Mouse (Mus musculus) megakaryocyte, embryonic 14.5 days (primary cell): ENCODE results near the gene Auts2. TPM values are rescaled to one million over a fixed set of nuclear protein-coding genes. Genes with fewer than 3 reads are reported as not detected.

ENCODE experiments used
- H3K27me3 ChIP-seq: replicated peaks from 2 replicates; pipeline ENCODE3; 2012; ENCODE audit warnings: inconsistent platforms
- H3K36me3 ChIP-seq: replicated peaks from 2 replicates; pipeline ENCODE3; 2012; ENCODE audit warnings: low read length, inconsistent platforms, mixed read lengths
- H3K4me1 ChIP-seq: 2 replicates; pipeline ENCODE4 v1.6.1; 2012; ENCODE audit warnings: inconsistent platforms
- H3K4me3 ChIP-seq: replicated peaks from 2 replicates; pipeline ENCODE3; 2012; ENCODE audit warnings: moderate library complexity, mild to moderate bottlenecking, inconsistent platforms
- H3K9me3 ChIP-seq: 2 replicates; pipeline ENCODE4 v1.6.1; 2012; ENCODE audit warnings: inconsistent platforms
- FLI1 ChIP-seq: IDR thresholded peaks from 2 replicates; pipeline ENCODE4 v1.6.1; 2012; ENCODE audit warnings: low read length, inconsistent platforms, mixed read lengths
- GATA1 ChIP-seq: IDR thresholded peaks from 3 replicates; pipeline ENCODE4 v1.6.1; 2012; ENCODE audit warnings: mixed read lengths, low read length, inconsistent platforms, borderline replicate concordance
- polyA plus RNA-seq: library from polyadenylated mRNA; stranded (reverse); fragments of >175 nt; gene quantifications from 2 replicates; pipeline ENCODE4 v1.2.3, GENCODE M21; 2012; ENCODE audit warnings: low replicate concordance; ENCODE audit not compliant: insufficient read depth

Gene Auts2
- polyA plus RNA-seq, 1 experiment: 4.0 TPM

DNA sequence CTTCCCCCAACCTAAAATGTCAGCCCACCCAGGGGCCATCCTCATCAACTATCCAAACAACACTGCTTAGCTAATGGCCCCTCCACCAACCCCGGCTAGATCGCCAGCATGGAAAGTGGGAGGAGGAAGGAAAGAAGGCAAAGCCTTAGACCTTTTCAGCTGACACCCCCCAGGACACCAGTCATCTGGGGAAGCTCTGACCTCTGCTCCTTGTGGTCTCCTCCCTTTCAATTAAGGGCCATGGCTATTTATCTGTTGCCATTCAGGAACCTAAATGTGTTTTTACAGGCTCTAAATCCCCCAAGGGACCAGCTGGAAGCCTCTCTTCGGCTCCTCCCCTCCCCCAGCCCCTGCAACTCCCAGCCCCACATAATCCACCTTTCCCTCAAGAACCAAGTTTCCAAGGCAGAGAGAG is 42.3 kb downstream of the Auts2 start:
- TF ChIP-seq FLI1 (no peak), GATA1 (no peak)
- no peaks in the 10 kb centered on the region for H3K4me1 ChIP-seq

DNA sequence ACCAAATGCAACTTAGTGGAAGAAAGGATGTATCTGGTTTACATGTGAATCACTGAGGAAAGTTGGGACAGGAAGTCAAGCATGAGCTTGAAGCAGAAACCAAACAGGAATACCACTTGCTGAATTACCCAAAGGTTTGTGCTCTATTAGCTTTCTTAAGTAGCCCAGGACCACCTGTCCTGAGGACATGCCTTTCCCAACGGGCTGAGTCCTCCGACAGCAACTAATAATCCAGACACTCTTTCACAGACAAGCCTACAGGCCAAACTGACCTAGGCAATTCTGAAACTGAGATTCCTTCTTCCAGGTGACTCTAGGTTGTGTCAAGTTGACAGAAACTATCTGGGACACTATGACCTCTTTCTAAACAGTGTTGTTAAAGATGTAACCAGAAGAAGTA is 44.2 kb downstream of the Auts2 start:
- no peaks in the 10 kb centered on the region for H3K4me1 ChIP-seq
- H3K27me3 ChIP-seq: no peaks in the 10 kb centered on the region
- H3K36me3 ChIP-seq: no peaks in the 10 kb centered on the region
- no peak overlapping the region for H3K4me3 ChIP-seq
- TF ChIP-seq FLI1 (no peak), GATA1 (no peak)
- H3K9me3 ChIP-seq: no peaks in the 10 kb centered on the region

More for the DNA sequence above, 42.3 kb downstream of the Auts2 start:
- H3K27me3 ChIP-seq: no peaks in the 10 kb centered on the region
- no peaks in the 10 kb centered on the region for H3K36me3 ChIP-seq
- no peaks in the 10 kb centered on the region for H3K9me3 ChIP-seq
- no peak overlapping the region for H3K4me3 ChIP-seq

- no peaks in the 10 kb centered on the region for H3K36me3 ChIP-seq
- H3K4me3 ChIP-seq: no peak overlapping the region
- no peaks in the 10 kb centered on the region for H3K27me3 ChIP-seq
- H3K9me3 ChIP-seq: no peaks in the 10 kb centered on the region
- no peaks in the 10 kb centered on the region for H3K4me1 ChIP-seq
- TF ChIP-seq GATA1 (no peak), FLI1 (no peak)
Measured at GRCm38 (mm10) chr5:132498045-132498444, 45.1 kb downstream of the Auts2 start.

- Histone ChIP-seq H3K4me3 (no peak overlapping the region), H3K36me3 (no peaks in the 10 kb centered on the region), H3K4me1 (no peaks in the 10 kb centered on the region), H3K9me3 (0 out of 2 replicates have a peak, but pooled peaks cover 3% of the 10 kb centered on the region), H3K27me3 (no peaks in the 10 kb centered on the region)
- TF ChIP-seq GATA1 (no peak), FLI1 (no peak)
Measured at GRCm38 (mm10) chr5:132492793-132493192, 50.4 kb downstream of the Auts2 start.

DNA sequence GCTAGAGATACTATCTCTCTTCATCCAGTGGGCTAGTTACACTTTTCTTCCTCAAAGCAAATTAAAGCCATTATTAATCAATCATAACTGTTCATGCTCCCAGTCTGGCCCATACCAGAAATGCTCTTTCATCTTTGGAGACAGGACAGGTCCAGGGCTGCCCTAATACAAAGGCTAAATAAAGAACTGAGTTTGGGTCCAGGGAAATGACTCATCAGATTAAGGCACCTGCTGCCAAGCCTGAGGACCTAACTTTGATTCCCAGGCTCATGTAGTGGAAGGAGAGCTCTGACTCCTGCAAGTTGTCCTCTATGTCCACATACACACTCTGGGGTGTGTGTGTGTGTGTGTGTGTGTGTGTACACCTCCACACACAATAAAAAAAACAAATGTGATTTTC is 51.1 kb downstream of the Auts2 start:
- Histone ChIP-seq H3K9me3 (0 out of 2 replicates have a peak, but pooled peaks cover 3% of the 10 kb centered on the region), H3K36me3 (no peaks in the 10 kb centered on the region), H3K4me3 (no peak overlapping the region), H3K4me1 (no peaks in the 10 kb centered on the region), H3K27me3 (no peaks in the 10 kb centered on the region)
- TF ChIP-seq GATA1: no peak
- no peak for TF ChIP-seq FLI1

GRCm38 (mm10) chr5:132491508-132491907 is 51.6 kb downstream of the Auts2 start:
- Histone ChIP-seq H3K4me3 (no peak overlapping the region), H3K4me1 (no peaks in the 10 kb centered on the region), H3K27me3 (no peaks in the 10 kb centered on the region), H3K36me3 (no peaks in the 10 kb centered on the region), H3K9me3 (0 out of 2 replicates have a peak, but pooled peaks cover 3% of the 10 kb centered on the region)
- TF ChIP-seq GATA1 (no peak), FLI1 (no peak)

- Histone ChIP-seq H3K36me3 (no peaks in the 10 kb centered on the region), H3K27me3 (no peaks in the 10 kb centered on the region), H3K4me1 (no peaks in the 10 kb centered on the region), H3K4me3 (no peak overlapping the region), H3K9me3 (0 out of 2 replicates have a peak, but pooled peaks cover 3% of the 10 kb centered on the region)
- TF ChIP-seq GATA1: no peak
- no peak for TF ChIP-seq FLI1
Measured at GRCm38 (mm10) chr5:132490326-132490725, 52.8 kb downstream of the Auts2 start.

GRCm38 (mm10) chr5:132489736-132490313 is 53.3 kb downstream of the Auts2 start:
- Histone ChIP-seq H3K4me1 (no peaks in the 10 kb centered on the region), H3K27me3 (no peaks in the 10 kb centered on the region), H3K36me3 (no peaks in the 10 kb centered on the region), H3K9me3 (0 out of 2 replicates have a peak, but pooled peaks cover 3% of the 10 kb centered on the region), H3K4me3 (no peak overlapping the region)
- TF ChIP-seq GATA1: no peak
- no peak for TF ChIP-seq FLI1

GRCm38 (mm10) chr5:132486831-132487230 is 56.3 kb downstream of the Auts2 start:
- no peaks in the 10 kb centered on the region for H3K36me3 ChIP-seq
- no peaks in the 10 kb centered on the region for H3K27me3 ChIP-seq
- no peaks in the 10 kb centered on the region for H3K4me1 ChIP-seq
- 0 out of 2 replicates have a peak, but pooled peaks cover 3% of the 10 kb centered on the region for H3K9me3 ChIP-seq
- TF ChIP-seq GATA1: no peak
- no peak for TF ChIP-seq FLI1
- no peak overlapping the region for H3K4me3 ChIP-seq

- no peak overlapping the region for H3K4me3 ChIP-seq
- no peaks in the 10 kb centered on the region for H3K4me1 ChIP-seq
- H3K36me3 ChIP-seq: no peaks in the 10 kb centered on the region
- no peaks in the 10 kb centered on the region for H3K27me3 ChIP-seq
- TF ChIP-seq GATA1 (no peak), FLI1 (no peak)
- 0 out of 2 replicates have a peak, but pooled peaks cover 3% of the 10 kb centered on the region for H3K9me3 ChIP-seq
Measured at GRCm38 (mm10) chr5:132485994-132486393, 57.1 kb downstream of the Auts2 start.

- H3K4me3 ChIP-seq: no peak overlapping the region
- H3K9me3 ChIP-seq: no peaks in the 10 kb centered on the region
- no peaks in the 10 kb centered on the region for H3K36me3 ChIP-seq
- TF ChIP-seq FLI1: no peak
- no peak for TF ChIP-seq GATA1
- H3K27me3 ChIP-seq: no peaks in the 10 kb centered on the region
- no peaks in the 10 kb centered on the region for H3K4me1 ChIP-seq
Measured at GRCm38 (mm10) chr5:132485448-132485847, 57.7 kb downstream of the Auts2 start.
